Mouse (Mus musculus): ENCODE results near the gene Zdhhc13.

The Zdhhc13 gene

GRCm38 (mm10) chr7:48843541-48843940 lies 54.7 kb downstream of the Zdhhc13 start:
- no peak for DNase-seq

GRCm38 (mm10) chr7:48845213-48845973 lies 56.6 kb downstream of the Zdhhc13 start:
- peak; percentile 50 for DNase-seq

- no peak for DNase-seq
These were observed 58.0 kb downstream of the Zdhhc13 start for GRCm38 (mm10) chr7:48846755-48847154.

- DNase-seq = no peak
These were observed 59.2 kb downstream of the Zdhhc13 start, which contains the start of gene Csrp3 for GRCm38 (mm10) chr7:48847820-48848650. Gene Csrp3 (minus strand): TSS chr7:48848033.

GRCm38 (mm10) chr7:48851529-48852104 lies 62.8 kb downstream of the Zdhhc13 start:
- no peak for DNase-seq

- no peak for DNase-seq
These were observed 64.7 kb downstream of the Zdhhc13 start for GRCm38 (mm10) chr7:48853496-48853895.

- DNase-seq = no peak
These were observed 66.7 kb downstream of the Zdhhc13 start for GRCm38 (mm10) chr7:48855461-48855860.

- DNase-seq = no peak
These were observed 69.5 kb downstream of the Zdhhc13 start for GRCm38 (mm10) chr7:48858257-48858656.

- no peak for DNase-seq
These were observed 70.6 kb downstream of the Zdhhc13 start for GRCm38 (mm10) chr7:48859362-48859761.

GRCm38 (mm10) chr7:48860948-48861347 lies 72.1 kb downstream of the Zdhhc13 start:
- DNase-seq = no peak

GRCm38 (mm10) chr7:48861796-48862195 lies 73.0 kb downstream of the Zdhhc13 start:
- no peak for DNase-seq

- DNase-seq = no peak
These were observed 75.4 kb downstream of the Zdhhc13 start for GRCm38 (mm10) chr7:48864199-48864598.

GRCm38 (mm10) chr7:48864671-48865458 lies 76.1 kb downstream of the Zdhhc13 start:
- no peak for DNase-seq

- no peak for DNase-seq
These were observed 78.8 kb downstream of the Zdhhc13 start for GRCm38 (mm10) chr7:48867576-48867975.

- DNase-seq = no peak
These were observed 81.3 kb downstream of the Zdhhc13 start for GRCm38 (mm10) chr7:48870144-48870543.

- DNase-seq = no peak
These were observed 81.9 kb downstream of the Zdhhc13 start for GRCm38 (mm10) chr7:48870579-48871180.

- DNase-seq = no peak
These were observed 82.5 kb downstream of the Zdhhc13 start for GRCm38 (mm10) chr7:48871292-48871691.

GRCm38 (mm10) chr7:48875096-48875495 lies 86.3 kb downstream of the Zdhhc13 start:
- no peak for DNase-seq

- peak; percentile 71 for DNase-seq
These were observed 87.7 kb downstream of the Zdhhc13 start for GRCm38 (mm10) chr7:48876526-48876925.

All from lung, postnatal 10 days (tissue).